Mouse (Mus musculus): ENCODE measurements around the gene Abcd3.

Gene Abcd3

GRCm38 (mm10) chr3:121814877-121815548 is at the start of gene Abcd3:
Gene Abcd3 (minus strand): TSS chr3:121815302.
- in situ Hi-C loops (cut with MboI, MseI), result no loop called here

GRCm38 (mm10) chr3:121859142-121859541 is 44.0 kb upstream of the Abcd3 start:
- in situ Hi-C loops (cut with MboI, MseI), result no loop called here

GRCm38 (mm10) chr3:121856131-121856530 is 41.0 kb upstream of the Abcd3 start:
- in situ Hi-C loops (cut with MboI, MseI), result no loop called here

GRCm38 (mm10) chr3:121853781-121854520 is 38.8 kb upstream of the Abcd3 start:
- in situ Hi-C loops (cut with MboI, MseI), result no loop called here

- in situ Hi-C loops (cut with MboI, MseI), result no loop called here
Observed at GRCm38 (mm10) chr3:121852074-121852826, 37.1 kb upstream of the Abcd3 start.

- in situ Hi-C loops (cut with MboI, MseI), result no loop called here
Observed at GRCm38 (mm10) chr3:121851006-121851405, 35.9 kb upstream of the Abcd3 start.

GRCm38 (mm10) chr3:121850381-121850780 is 35.3 kb upstream of the Abcd3 start:
- in situ Hi-C loops (cut with MboI, MseI), result no loop called here

- in situ Hi-C loops (cut with MboI, MseI), result no loop called here
Observed at GRCm38 (mm10) chr3:121847296-121847695, 32.2 kb upstream of the Abcd3 start.

GRCm38 (mm10) chr3:121844658-121845057 is 29.6 kb upstream of the Abcd3 start:
- in situ Hi-C loops (cut with MboI, MseI), result no loop called here

GRCm38 (mm10) chr3:121844013-121844412 is 28.9 kb upstream of the Abcd3 start:
- in situ Hi-C loops (cut with MboI, MseI), result no loop called here

GRCm38 (mm10) chr3:121843254-121843653 is 28.2 kb upstream of the Abcd3 start:
- in situ Hi-C loops (cut with MboI, MseI), result no loop called here

- in situ Hi-C loops (cut with MboI, MseI), result no loop called here
Observed at GRCm38 (mm10) chr3:121842306-121842860, 27.3 kb upstream of the Abcd3 start.

- in situ Hi-C loops (cut with MboI, MseI), result no loop called here
Observed at GRCm38 (mm10) chr3:121841412-121842014, 26.4 kb upstream of the Abcd3 start.

- in situ Hi-C loops (cut with MboI, MseI), result no loop called here
Observed at GRCm38 (mm10) chr3:121840351-121840750, 25.2 kb upstream of the Abcd3 start.

- in situ Hi-C loops (cut with MboI, MseI), result no loop called here
Observed at GRCm38 (mm10) chr3:121834732-121835131, 19.6 kb upstream of the Abcd3 start.

- in situ Hi-C loops (cut with MboI, MseI), result no loop called here
Observed at GRCm38 (mm10) chr3:121834250-121834649, 19.1 kb upstream of the Abcd3 start.

- in situ Hi-C loops (cut with MboI, MseI), result no loop called here
Observed at GRCm38 (mm10) chr3:121825092-121825491, 10.0 kb upstream of the Abcd3 start.

GRCm38 (mm10) chr3:121824319-121824718 is 9.2 kb upstream of the Abcd3 start:
- in situ Hi-C loops (cut with MboI, MseI), result loop anchor here (5.0 kb wide), 1 partner anchor 53 kb away; no protein-coding TSS in a partner anchor

- in situ Hi-C loops (cut with MboI, MseI), result loop anchor here (5.0 kb wide), 1 partner anchor 55 kb away; no protein-coding TSS in a partner anchor
Observed at GRCm38 (mm10) chr3:121822643-121823042, 7.5 kb upstream of the Abcd3 start.

- in situ Hi-C loops (cut with MboI, MseI), result loop anchor here (5.0 kb wide), 1 partner anchor 56 kb away; no protein-coding TSS in a partner anchor
Observed at GRCm38 (mm10) chr3:121821559-121822143, 6.5 kb upstream of the Abcd3 start.

GRCm38 (mm10) chr3:121819693-121820200 is 4.6 kb upstream of the Abcd3 start:
- in situ Hi-C loops (cut with MboI, MseI), result loop anchor here (5.0 kb wide), 1 partner anchor 58 kb away; no protein-coding TSS in a partner anchor

Measured in T-helper 1 cell (primary cell).